Mouse (Mus musculus) bone marrow macrophage, adult 2 months (primary cell): ENCODE data around the gene Adgb.

Experiments
- CTCF ChIP-seq: IDR thresholded peaks from 2 replicates; pipeline ENCODE4 v1.5.1; 2012; ENCODE audit warnings: low read depth, mild to moderate bottlenecking, low read length, moderate library complexity
- POLR2A ChIP-seq: IDR thresholded peaks from 2 replicates; pipeline ENCODE4 v1.6.1; 2012; ENCODE audit warnings: mild to moderate bottlenecking, low read depth, low read length, borderline replicate concordance

DNA sequence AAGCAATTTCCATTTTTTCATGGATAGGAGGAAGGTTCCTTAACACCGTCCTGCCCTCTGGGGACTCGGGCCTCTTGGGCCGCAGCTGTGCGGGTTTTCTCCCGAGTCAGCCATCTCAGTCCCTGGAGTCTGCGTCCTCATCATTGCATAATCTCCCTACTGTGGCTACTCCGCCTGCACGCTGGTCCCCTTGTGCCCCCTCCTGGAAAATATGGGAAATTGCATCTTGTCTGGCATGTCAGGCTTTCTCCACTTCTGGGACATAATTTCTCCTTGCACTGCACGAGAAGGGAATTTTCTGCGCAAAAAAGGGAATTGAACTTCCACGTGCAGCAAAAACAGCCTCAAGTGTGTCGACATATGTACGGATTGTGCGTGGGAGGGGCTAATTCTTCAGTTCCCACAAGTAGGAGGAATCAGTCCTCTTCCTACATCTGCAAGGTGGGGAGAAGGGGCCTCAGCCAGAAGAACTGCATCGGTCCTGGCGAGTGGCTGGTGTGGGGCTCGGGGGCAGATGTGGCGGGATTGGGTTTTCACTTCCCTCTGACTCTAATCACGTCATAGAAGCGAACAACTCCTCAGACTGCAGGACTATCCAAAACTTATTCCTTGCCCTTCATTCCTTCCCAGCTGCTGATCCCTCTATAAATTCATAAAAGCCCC lies 150.9 kb downstream of the Adgb start:
- TF ChIP-seq CTCF (peak; percentile 68; the same call in 1 of the 2 replicates), POLR2A (no peak)
